Mouse (Mus musculus) CH12.LX (cell line): ENCODE measurements around the gene Dcbld1.

Experiments
- EP300 ChIP-seq: IDR thresholded peaks from 2 replicates; pipeline ENCODE4 v1.6.1; 2011; ENCODE audit warnings: low read length, improper control_type of control experiment
- GABPA ChIP-seq: IDR thresholded peaks from 2 replicates; pipeline ENCODE4 v1.6.1; 2012; ENCODE audit warnings: low read depth, low read length, improper control_type of control experiment, inconsistent platforms; ENCODE audit not compliant: insufficient replicate concordance
- MEF2A ChIP-seq: IDR thresholded peaks from 2 replicates; pipeline ENCODE4 v1.6.1; 2014; ENCODE audit warnings: low read depth, mild to moderate bottlenecking, inconsistent platforms, low read length, improper control_type of control experiment, borderline replicate concordance
- POLR2AphosphoS2 ChIP-seq: IDR thresholded peaks from 2 replicates; pipeline ENCODE4 v1.6.1; 2011; ENCODE audit warnings: low read depth, low read length, improper control_type of control experiment
- RAD21 ChIP-seq: IDR thresholded peaks from 2 replicates; pipeline ENCODE4 v1.6.1; 2011; ENCODE audit warnings: low read depth, mild to moderate bottlenecking, low read length, improper control_type of control experiment, moderate library complexity
- USF1 ChIP-seq: IDR thresholded peaks from 2 replicates; pipeline ENCODE4 v1.6.1; 2014; ENCODE audit warnings: low read depth, mild to moderate bottlenecking, inconsistent platforms, low read length, improper control_type of control experiment
- ZNF384 ChIP-seq: IDR thresholded peaks from 2 replicates; pipeline ENCODE4 v1.6.1; 2012; ENCODE audit warnings: low read depth, low read length, improper control_type of control experiment, inconsistent platforms

GRCm38 (mm10) chr10:52252240-52252639 lies 18.8 kb downstream of the Dcbld1 start:
- TF ChIP-seq POLR2AphosphoS2 (no peak), ZNF384 (no peak), USF1 (no peak), MEF2A (no peak), RAD21 (no peak), GABPA (no peak), EP300 (no peak)
